ENCODE assay signal across 8 mouse cellular contexts in the genomic region with DNA sequence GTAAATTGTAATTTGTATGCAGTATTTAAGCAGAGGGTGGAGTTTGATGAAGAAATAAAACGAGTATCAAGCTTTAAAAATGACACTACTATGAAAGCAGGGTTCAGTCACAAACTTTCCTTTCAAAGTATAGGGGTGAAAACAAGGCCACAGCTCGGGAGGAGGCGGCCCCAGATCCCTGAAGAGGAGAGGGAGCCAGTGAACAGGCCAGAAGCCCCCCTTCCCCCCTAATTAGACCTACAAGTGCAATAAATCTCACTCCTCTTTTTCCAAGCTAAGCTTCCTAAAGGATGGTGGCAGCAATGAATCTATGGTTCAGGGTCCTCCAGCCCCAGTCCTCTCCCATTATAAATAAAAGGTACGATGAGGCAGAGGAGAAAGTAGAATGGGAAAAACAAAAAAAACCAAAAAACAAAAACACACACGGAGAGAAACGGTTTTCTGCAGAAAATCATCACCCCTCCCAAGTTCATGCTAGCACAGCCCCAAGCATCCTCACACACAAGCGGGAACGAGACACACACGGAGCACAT. TPM values are rescaled to one million over a fixed set of nuclear protein-coding genes. Genes with fewer than 3 reads are reported as not detected.
DNase-seq lines count a peak whose midpoint lies in the region; ATAC-seq and TF ChIP-seq lines count a peak whose summit lies in the region.

No protein-coding gene starts in this region.

- under 1% methylated on average over 9 of the region's 9 CpGs for WGBS in limb, embryonic 12.5 days
- 2% methylated on average over 9 of the region's 9 CpGs for WGBS in stomach, embryonic 16.5 days

- DNase-seq in gastrocnemius, adult 2 months, result no peak
- DNase-seq in gastrocnemius, adult 18-20 months (ENCODE audit: low spot score), result no peak
- peak; percentile 64 for DNase-seq in retina, embryonic 14.5 days (ENCODE audit: low spot score)
- no peak for DNase-seq in retina, postnatal 1 day
- DNase-seq in thymus, postnatal 36 days, result no peak
- DNase-seq in T-cell, adult 2 months (ENCODE audit: low spot score), result no peak

- peak overlapping the region; percentile 89 for H3K4me2 ChIP-seq in limb, embryonic 12.5 days
- peak overlapping the region; percentile 57 for H3K4me2 ChIP-seq in stomach, embryonic 16.5 days (ENCODE audit: low read depth, low read length)

- H3K4me3 ChIP-seq in gastrocnemius, adult 2 months, result peak overlapping the region; percentile 77
- peak overlapping the region; percentile 71 for H3K4me3 ChIP-seq in limb, embryonic 12.5 days (replicated peaks)
- peak overlapping the region; percentile 75 for H3K4me3 ChIP-seq in stomach, embryonic 16.5 days (replicated peaks; ENCODE audit: low read length)

- ATAC-seq in limb, embryonic 12.5 days (ENCODE audit: insufficient number of reproducible peaks, insufficient read depth, low FRiP score, low TSS enrichment, low read depth), result no peak
- no peak for ATAC-seq in stomach, embryonic 16.5 days (ENCODE audit: insufficient read depth, low FRiP score)

- no peaks in the 10 kb centered on the region for H3K9me3 ChIP-seq in limb, embryonic 12.5 days
- H3K9me3 ChIP-seq in stomach, embryonic 16.5 days (replicated peaks; ENCODE audit: control insufficient read depth, low read length), result no peaks in the 10 kb centered on the region

- H3K27me3 ChIP-seq in limb, embryonic 12.5 days, result peaks cover 71% of the 10 kb centered on the region
- H3K27me3 ChIP-seq in stomach, embryonic 16.5 days (ENCODE audit: control insufficient read depth, insufficient read depth, low read length), result peaks cover 12% of the 10 kb centered on the region

- H3K4me1 ChIP-seq in limb, embryonic 12.5 days (replicated peaks), result peaks cover 28% of the 10 kb centered on the region
- H3K4me1 ChIP-seq in stomach, embryonic 16.5 days (ENCODE audit: control insufficient read depth, insufficient read depth, low read length), result peaks cover 3% of the 10 kb centered on the region

- H3K27ac ChIP-seq in gastrocnemius, adult 2 months, result no peak overlapping the region; the same call in 1 of the 2 replicates
- peak overlapping the region; percentile 90 for H3K27ac ChIP-seq in limb, embryonic 12.5 days
- peak overlapping the region; percentile 98 for H3K27ac ChIP-seq in stomach, embryonic 16.5 days (ENCODE audit: low read length)

- H3K9ac ChIP-seq in limb, embryonic 12.5 days (replicated peaks), result peak overlapping the region; percentile 87
- H3K9ac ChIP-seq in stomach, embryonic 16.5 days (ENCODE audit: low read length), result peak overlapping the region; percentile 96

- intact Hi-C loops in gastrocnemius, adult 2 months (cut with DNase I), result no loop called here

- no peaks in the 10 kb centered on the region for H3K36me3 ChIP-seq in limb, embryonic 12.5 days
- H3K36me3 ChIP-seq in stomach, embryonic 16.5 days (ENCODE audit: control insufficient read depth, insufficient read depth, low read length), result no peaks in the 10 kb centered on the region

- no peak for TF ChIP-seq CTCF in gastrocnemius, adult 2 months (IDR thresholded peaks at IDR 0.05)

RNA-seq across cellular contexts. Expression of gene Nr2f1, which starts 2.2 kb away (rescaled TPM):
- total RNA-seq in gastrocnemius, adult 2 months (2021), result under 1 TPM; 0.41 to 0.56 TPM
- total RNA-seq in gastrocnemius, adult 18-20 months (2021), result under 1 TPM; 0.64 to 0.83 TPM
- polyA plus RNA-seq in limb, embryonic 12.5 days (2016; fragmentation: Nextera tagmentation; extraction: Ambion mirVana), result 5.7 and 6.6 TPM in 2 replicates
- polyA plus RNA-seq in stomach, embryonic 16.5 days (2015; fragmentation: Nextera tagmentation; extraction: Ambion mirVana), result 9.1 and 12.6 TPM in 2 replicates
